Mouse (Mus musculus) intestine, postnatal 0 days (tissue): ENCODE results near the gene Naa40. TPM values are rescaled to one million over a fixed set of nuclear protein-coding genes. Genes with fewer than 3 reads are reported as not detected.

Experiments used
- ATAC-seq: fragments of 200-750 bp; cut with Nextera tagmentation; 2 replicates; pipeline ENCODE4 v1.8.0; 2017; ENCODE audit warnings: mild to moderate bottlenecking, moderate TSS enrichment, moderate library complexity
- H3K27ac ChIP-seq: fragments of 300-500 bp; sonication (generic); 2 replicates; pipeline ENCODE4 v1.5.1; 2014; ENCODE audit warnings: mild to moderate bottlenecking, low read depth, low read length, moderate library complexity
- H3K27me3 ChIP-seq: fragments of 300-500 bp; sonication (generic); replicated peaks from 2 replicates; pipeline ENCODE4 v1.6.1; 2014; ENCODE audit warnings: low read length, mixed read lengths; ENCODE audit not compliant: control insufficient read depth, insufficient read depth
- H3K36me3 ChIP-seq: fragments of 300-500 bp; sonication (generic); 2 replicates; pipeline ENCODE4 v1.6.1; 2014; ENCODE audit warnings: mild to moderate bottlenecking, moderate library complexity; ENCODE audit not compliant: control insufficient read depth, insufficient read depth
- H3K4me1 ChIP-seq: fragments of 300-500 bp; sonication (generic); replicated peaks from 2 replicates; pipeline ENCODE4 v1.6.1; 2014; ENCODE audit warnings: antibody characterized with exemption, low read length, mixed read lengths; ENCODE audit not compliant: control insufficient read depth, insufficient read depth
- H3K4me2 ChIP-seq: fragments of 300-500 bp; sonication (generic); replicated peaks from 2 replicates; pipeline ENCODE4 v1.6.1; 2014; ENCODE audit warnings: low read depth, mild to moderate bottlenecking, moderate library complexity
- H3K4me3 ChIP-seq: fragments of 300-500 bp; sonication (generic); 2 replicates; pipeline ENCODE4 v1.5.1; 2014; ENCODE audit warnings: low read depth, low read length
- H3K9ac ChIP-seq: fragments of 300-500 bp; sonication (generic); 2 replicates; pipeline ENCODE4 v1.6.1; 2014; ENCODE audit warnings: mild to moderate bottlenecking, low read depth, low read length
- H3K9me3 ChIP-seq: fragments of 300-500 bp; sonication (generic); 2 replicates; pipeline ENCODE4 v1.6.1; 2016; ENCODE audit warnings: mixed run types; ENCODE audit not compliant: control insufficient read depth
- CTCF ChIP-seq: sonication (generic); IDR thresholded peaks from 2 replicates; pipeline ENCODE4 v1.5.1; 2016; ENCODE audit warnings: low read depth, mild to moderate bottlenecking, control low read depth, antibody characterized with exemption, moderate library complexity
- WGBS: fragments of 180-500 bp; shearing (Covaris S2); extraction: QIAGEN DNeasy Blood & Tissue Kit; methylation state at CpG from one replicate; pipeline ENCODE4 v1.1.7; 2014; 5-methylcytosine and 5-hydroxymethylcytosine counted together
- polyA plus RNA-seq: library from polyadenylated mRNA; unstranded; fragments of >200 nt; fragmentation: Nextera tagmentation; extraction: Ambion mirVana; gene quantifications from 2 replicates; pipeline ENCODE4 v1.2.1, GENCODE M21; 2015

The Naa40 gene
- polyA plus RNA-seq, 1 experiment from 2014 or later = 18.6 TPM

GRCm38 (mm10) chr19:7265478-7266191 is 24.7 kb upstream of the Naa40 start:
- peak overlapping the region; percentile 44 for H3K4me2 ChIP-seq
- H3K27me3 ChIP-seq = no peaks in the 10 kb centered on the region
- TF ChIP-seq CTCF = 0 out of 2 replicates have a peak, but pooled peaks have one; percentile 10
- H3K36me3 ChIP-seq = no peaks in the 10 kb centered on the region
- no peaks in the 10 kb centered on the region for H3K9me3 ChIP-seq
- H3K27ac ChIP-seq = no peak overlapping the region
- no peak overlapping the region for H3K4me3 ChIP-seq
- 24% methylated on average over 14 of the region's 14 CpGs for WGBS
- H3K4me1 ChIP-seq = peaks cover 17% of the 10 kb centered on the region
- ATAC-seq = peak; percentile 22
- H3K9ac ChIP-seq = no peak overlapping the region

DNA sequence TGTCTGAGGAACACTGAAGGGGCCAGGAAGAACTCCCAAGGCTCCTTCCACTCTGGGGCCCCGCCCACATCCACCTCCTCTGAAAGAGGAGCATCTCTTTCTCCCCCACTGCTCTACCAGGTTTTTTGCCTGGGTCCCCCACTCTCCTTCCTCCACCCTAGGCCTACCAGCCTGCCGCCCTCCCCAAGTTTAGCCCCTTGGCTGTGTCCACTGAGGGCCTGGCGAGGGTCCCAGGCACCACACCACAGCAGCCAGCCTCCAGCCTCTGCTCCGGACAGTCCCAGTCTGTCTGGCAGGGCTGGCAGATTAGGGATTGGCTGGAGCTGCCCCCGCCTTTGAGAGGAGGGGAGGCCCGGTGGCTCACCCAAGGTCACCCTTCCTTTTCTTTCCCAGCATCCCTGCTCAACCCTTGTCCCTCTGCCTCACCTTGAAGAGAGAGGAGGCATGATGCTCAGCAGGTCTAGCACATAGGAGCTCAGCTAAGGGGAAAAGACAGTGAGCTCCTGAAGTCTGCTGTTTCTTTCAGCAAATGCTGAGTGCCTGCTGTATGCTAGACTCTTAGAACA is 23.9 kb upstream of the Naa40 start:
- Histone ChIP-seq H3K4me3 (no peak overlapping the region), H3K4me1 (peaks cover 17% of the 10 kb centered on the region), H3K9me3 (no peaks in the 10 kb centered on the region), H3K27ac (no peak overlapping the region), H3K36me3 (no peaks in the 10 kb centered on the region), H3K27me3 (no peaks in the 10 kb centered on the region), H3K9ac (no peak overlapping the region), H3K4me2 (no peak overlapping the region)
- ATAC-seq = no peak
- WGBS = 36% methylated on average over 6 of the region's 6 CpGs
- no peak for TF ChIP-seq CTCF

DNA sequence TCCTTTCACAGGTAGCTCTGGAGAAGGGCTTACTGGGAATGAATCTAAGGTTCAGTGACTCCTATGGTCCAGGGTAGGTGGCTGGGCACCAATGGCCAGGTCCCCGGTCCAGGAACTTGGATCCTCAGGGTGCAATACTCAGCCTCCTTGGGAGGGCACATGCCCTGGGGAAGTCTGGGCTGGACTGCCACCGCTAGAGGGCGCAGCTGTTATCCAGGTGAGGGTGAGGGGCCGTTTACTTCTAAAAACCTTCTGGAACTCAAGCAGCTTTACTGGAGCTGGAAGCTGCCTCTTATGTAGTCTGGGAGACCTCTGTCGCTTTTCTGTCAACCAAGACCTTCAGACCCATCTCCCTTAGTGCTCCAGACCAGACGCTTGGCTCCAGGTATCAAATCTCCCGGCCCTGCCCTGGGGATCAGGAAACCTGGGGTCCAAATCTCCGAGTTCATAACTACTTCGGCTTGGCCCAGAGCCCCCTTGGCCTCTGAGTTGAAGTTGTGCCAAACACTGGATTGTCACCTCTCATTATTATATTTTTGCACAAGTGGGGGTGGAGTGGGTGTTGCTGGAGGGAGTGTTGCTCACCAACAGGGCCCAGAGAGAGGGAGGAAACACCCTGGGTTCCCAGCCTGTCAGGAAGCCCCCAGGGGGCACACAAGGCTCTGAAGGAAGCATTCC is 23.2 kb upstream of the Naa40 start:
- no peaks in the 10 kb centered on the region for H3K27me3 ChIP-seq
- 19% methylated on average over 9 of the region's 9 CpGs for WGBS
- peaks cover 14% of the 10 kb centered on the region for H3K4me1 ChIP-seq
- TF ChIP-seq CTCF = peak; percentile 91
- no peak overlapping the region for H3K9ac ChIP-seq
- no peak overlapping the region for H3K27ac ChIP-seq
- no peak overlapping the region for H3K4me2 ChIP-seq
- peak; percentile 26; the same call in 1 of the 2 replicates for ATAC-seq
- H3K4me3 ChIP-seq = no peak overlapping the region
- H3K9me3 ChIP-seq = no peaks in the 10 kb centered on the region
- no peaks in the 10 kb centered on the region for H3K36me3 ChIP-seq

- H3K4me2 ChIP-seq = no peak overlapping the region
- no peak for ATAC-seq
- no peaks in the 10 kb centered on the region for H3K36me3 ChIP-seq
- H3K9ac ChIP-seq = no peak overlapping the region
- TF ChIP-seq CTCF = no peak
- WGBS = 91% methylated on average over 1 of the region's 1 CpGs
- H3K27ac ChIP-seq = no peak overlapping the region
- H3K27me3 ChIP-seq = no peaks in the 10 kb centered on the region
- no peak overlapping the region for H3K4me3 ChIP-seq
- peaks cover 5% of the 10 kb centered on the region for H3K4me1 ChIP-seq
- H3K9me3 ChIP-seq = no peaks in the 10 kb centered on the region
Measured at GRCm38 (mm10) chr19:7262592-7262991, 21.6 kb upstream of the Naa40 start.

GRCm38 (mm10) chr19:7261964-7262363 is 21.0 kb upstream of the Naa40 start:
- no peaks in the 10 kb centered on the region for H3K27me3 ChIP-seq
- ATAC-seq = no peak
- H3K9me3 ChIP-seq = no peaks in the 10 kb centered on the region
- TF ChIP-seq CTCF = no peak
- H3K4me3 ChIP-seq = no peak overlapping the region
- H3K4me2 ChIP-seq = no peak overlapping the region
- H3K9ac ChIP-seq = no peak overlapping the region
- WGBS = 93% methylated on average over 3 of the region's 3 CpGs
- H3K4me1 ChIP-seq = peaks cover 3% of the 10 kb centered on the region; the same call in 1 of the 2 replicates
- H3K36me3 ChIP-seq = no peaks in the 10 kb centered on the region
- H3K27ac ChIP-seq = no peak overlapping the region

- Histone ChIP-seq H3K9me3 (no peaks in the 10 kb centered on the region), H3K36me3 (no peaks in the 10 kb centered on the region), H3K9ac (no peak overlapping the region), H3K4me2 (no peak overlapping the region), H3K27ac (no peak overlapping the region), H3K4me1 (no peaks in the 10 kb centered on the region; the same call in 1 of the 2 replicates), H3K27me3 (no peaks in the 10 kb centered on the region), H3K4me3 (no peak overlapping the region)
- no peak for ATAC-seq
- no peak for TF ChIP-seq CTCF
- 94% methylated on average over 1 of the region's 1 CpGs for WGBS
Measured at GRCm38 (mm10) chr19:7261476-7261875, 20.5 kb upstream of the Naa40 start.
